Mouse (Mus musculus) fat pad, adult 2 months (tissue): ENCODE data around the gene Cops2.

Experiments used
- DNase-seq: peaks from one replicate; pipeline ENCODE4 v3.0.0-alpha.2; 2011; ENCODE audit warnings: low read depth, low spot score; ENCODE audit errors: extremely low read depth

The Cops2 gene

DNA sequence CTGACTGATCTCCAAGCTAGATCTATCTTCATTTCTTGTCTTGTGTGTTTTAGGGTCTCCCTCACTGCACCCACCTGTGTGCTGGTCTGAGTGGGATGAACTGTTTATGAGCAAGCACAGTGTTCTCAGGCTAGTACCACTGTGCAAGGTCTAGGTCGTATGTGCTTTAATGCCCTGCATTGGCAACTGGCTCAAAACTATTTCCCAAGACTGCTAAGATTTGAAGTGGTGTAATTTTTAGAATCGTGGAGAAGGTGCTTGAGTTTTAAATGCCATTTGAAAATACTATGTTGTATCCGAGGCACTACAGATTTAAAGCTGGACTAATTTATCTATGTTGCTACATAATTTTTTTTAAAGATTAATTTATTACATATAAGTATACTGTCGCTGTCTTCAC lies 31.0 kb downstream of the Cops2 start:
- no peak for DNase-seq

GRCm38 (mm10) chr2:125826201-125826600 lies 32.7 kb downstream of the Cops2 start:
- peak; percentile 87 for DNase-seq

- peak; percentile 98 for DNase-seq
These were observed 38.5 kb downstream of the Cops2 start for GRCm38 (mm10) chr2:125820397-125820796.

DNA sequence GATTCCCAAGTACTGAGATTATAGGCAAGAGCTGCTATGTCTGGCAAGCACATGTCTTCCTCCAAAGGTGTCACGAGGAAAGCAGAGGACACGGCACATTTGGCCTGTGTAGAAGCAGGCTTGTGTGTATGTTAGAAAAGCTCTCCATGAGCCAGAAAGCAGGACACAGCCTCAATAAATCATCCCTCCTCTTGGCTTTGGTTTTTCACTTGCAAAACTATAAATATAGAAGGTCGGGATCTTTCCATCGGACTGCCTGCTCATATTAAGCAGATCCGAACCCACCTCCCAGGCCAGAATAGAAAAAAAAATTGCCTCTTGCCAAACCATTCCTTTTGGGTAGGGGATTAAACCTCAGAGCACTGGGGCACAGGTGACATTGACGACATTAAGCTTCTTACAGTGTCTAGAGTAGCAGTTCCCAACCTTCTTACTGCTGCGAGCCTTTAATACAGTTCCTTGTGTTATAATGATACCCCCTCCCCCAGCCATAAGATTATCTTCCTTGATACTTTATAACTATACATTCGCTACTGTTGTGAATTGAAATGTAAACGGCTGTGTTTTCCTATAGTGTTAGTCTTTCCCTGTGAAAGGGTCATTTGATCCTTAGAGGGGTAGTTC lies 44.9 kb downstream of the Cops2 start:
- DNase-seq, result peak; percentile 94

DNA sequence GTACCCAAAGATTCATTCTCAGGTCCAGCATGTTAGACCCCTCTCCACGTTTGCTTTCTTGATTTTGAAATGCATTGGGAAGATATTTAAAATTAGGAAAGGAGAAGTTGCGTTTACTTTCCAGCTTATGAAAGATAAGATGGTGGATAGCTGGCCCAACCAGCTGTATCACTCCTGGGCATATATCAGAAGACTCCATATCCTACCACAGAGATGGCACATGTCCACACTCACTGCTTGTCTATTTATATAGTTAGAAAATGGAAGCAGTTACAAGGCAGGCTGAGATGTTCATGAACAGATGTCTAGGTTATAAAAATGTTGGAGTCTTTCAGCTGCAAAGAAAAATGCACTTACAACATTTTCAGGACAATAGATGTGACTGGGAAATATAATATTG lies 47.6 kb downstream of the Cops2 start:
- no peak for DNase-seq

DNA sequence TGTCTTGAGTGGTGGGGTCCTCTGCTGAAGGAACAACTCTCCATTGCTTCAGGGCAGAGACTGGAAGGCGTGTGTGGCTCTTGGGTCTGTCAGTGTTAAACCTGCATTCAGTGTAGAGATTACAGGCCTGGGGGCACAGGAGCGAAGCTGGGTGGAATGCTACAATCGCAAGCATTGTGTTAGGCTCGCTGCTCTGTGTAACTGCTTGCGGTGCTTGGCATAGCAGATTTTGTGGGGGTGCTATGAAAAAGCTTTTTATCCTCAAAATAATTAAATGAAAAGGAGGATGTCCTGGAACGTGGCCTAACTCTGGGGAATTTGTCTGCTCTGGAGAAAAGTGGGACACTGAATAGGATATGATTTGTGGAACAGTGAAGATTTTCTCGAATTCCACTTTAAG lies 49.4 kb downstream of the Cops2 start:
- DNase-seq, result no peak

DNA sequence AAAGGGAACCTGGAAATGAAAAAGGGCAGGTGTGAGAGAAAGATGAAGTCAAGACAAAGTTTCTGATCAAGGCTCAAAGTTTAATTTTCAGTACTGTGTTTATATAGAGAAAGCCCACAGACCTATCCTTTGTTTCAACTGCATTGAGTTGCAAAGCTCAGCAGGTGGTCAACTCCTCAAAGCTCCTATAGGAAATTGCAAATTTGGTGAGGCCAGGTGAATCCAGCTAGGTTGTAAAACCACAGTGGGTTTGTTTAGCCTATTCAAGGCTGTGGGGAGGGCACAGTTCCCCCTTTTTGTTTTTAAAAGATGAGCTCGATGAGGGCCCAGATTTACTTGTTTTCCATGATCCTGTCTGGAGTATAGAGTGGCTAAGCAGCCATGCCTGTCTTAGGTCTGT lies 53.1 kb downstream of the Cops2 start:
- no peak for DNase-seq

DNA sequence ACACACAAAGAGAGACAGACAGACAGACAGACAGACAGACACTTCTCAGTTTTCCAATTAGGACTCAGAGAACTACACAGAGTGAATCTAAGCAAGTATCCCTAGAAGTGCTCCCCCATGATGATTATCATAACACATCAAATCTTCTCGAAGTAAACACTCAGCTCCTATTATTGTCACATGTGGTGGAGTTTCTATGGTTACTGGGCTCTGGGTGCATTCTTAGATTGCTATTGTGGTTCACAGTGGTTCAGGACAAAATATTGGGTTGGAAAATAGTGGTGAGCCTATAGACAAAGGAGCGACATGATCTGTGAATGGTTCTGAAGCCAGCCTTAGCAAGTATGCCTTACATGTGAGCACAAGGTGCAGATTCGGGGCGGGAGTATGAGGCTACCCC lies 57.0 kb downstream of the Cops2 start:
- no peak for DNase-seq

- DNase-seq, result no peak
These were observed 57.9 kb downstream of the Cops2 start for GRCm38 (mm10) chr2:125801038-125801437.

DNA sequence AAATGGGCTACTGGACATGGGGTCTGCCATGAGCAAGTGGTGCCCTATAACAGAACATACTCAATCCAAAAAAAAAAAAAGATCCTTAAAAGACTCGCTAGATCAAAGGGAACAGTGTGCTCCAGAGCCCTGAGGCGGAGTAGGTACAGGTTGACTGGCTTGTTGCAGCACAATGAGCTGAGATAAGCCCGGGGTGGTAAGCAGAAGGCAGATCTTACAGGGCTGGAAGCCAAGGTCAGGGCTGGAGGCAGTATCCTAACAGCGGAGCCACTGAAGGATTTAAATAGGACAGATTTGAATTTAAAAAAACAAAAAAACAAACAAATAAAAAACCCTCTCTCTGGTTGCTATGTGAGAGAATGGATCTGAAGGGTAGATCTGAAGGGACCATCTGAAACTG lies 58.5 kb downstream of the Cops2 start:
- DNase-seq, result no peak

DNA sequence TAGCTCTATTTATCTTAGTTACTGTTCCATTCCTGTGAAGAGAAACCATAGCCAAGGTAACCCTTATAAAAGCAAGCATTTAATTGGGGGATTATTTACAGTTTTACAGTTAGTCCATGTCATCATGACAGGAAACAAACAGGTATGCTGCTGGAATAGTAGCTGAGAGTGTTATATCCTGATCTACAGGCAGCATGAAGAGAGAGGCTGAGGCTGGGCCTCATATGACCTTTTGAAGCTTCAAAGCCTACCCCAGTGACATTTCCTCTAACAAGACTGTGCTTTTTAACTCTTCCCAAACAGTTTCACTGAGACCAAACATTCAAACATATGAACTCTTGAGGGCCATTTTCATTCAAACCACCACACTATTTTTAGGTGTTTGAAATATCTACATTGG lies 61.1 kb downstream of the Cops2 start:
- DNase-seq, result no peak

DNA sequence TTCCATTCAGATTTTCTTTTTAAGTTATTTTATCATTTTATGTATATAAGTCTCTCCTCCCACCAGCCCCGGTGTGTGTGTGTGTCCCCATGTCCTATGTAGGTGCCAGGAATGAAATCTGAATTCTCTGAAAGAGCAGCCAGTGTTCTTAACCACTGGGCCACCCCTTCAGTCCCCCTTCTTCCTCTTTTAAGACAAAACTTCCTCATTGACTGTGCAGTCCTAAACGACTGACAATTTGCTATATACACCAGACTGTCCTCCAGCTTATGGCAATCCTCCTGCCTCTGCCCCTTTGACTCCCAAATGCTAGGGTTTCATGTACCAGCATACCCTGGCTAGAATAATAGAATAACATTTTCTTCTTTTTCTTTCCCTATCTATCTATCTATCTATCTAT lies 63.8 kb downstream of the Cops2 start:
- DNase-seq, result no peak

- DNase-seq, result no peak
These were observed 64.8 kb downstream of the Cops2 start for GRCm38 (mm10) chr2:125794166-125794565.

DNA sequence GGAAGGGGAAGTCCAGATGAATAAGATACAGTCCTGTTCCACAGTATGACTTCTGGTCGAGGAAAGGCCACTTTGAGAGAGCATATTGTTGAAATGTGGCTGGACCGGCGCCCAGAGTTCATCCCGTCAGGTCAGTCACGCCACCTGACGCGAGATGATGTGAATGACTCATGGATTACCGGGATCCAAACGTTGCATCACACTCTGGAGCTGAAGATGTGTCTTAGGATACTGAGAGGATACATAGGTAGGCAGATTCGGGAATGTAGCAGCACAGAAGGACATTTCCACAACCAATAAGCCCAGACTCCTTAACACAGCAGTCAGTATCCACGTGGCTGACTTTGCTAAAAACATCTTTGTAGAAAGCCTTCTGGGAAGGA lies 66.1 kb downstream of the Cops2 start:
- no peak for DNase-seq

DNA sequence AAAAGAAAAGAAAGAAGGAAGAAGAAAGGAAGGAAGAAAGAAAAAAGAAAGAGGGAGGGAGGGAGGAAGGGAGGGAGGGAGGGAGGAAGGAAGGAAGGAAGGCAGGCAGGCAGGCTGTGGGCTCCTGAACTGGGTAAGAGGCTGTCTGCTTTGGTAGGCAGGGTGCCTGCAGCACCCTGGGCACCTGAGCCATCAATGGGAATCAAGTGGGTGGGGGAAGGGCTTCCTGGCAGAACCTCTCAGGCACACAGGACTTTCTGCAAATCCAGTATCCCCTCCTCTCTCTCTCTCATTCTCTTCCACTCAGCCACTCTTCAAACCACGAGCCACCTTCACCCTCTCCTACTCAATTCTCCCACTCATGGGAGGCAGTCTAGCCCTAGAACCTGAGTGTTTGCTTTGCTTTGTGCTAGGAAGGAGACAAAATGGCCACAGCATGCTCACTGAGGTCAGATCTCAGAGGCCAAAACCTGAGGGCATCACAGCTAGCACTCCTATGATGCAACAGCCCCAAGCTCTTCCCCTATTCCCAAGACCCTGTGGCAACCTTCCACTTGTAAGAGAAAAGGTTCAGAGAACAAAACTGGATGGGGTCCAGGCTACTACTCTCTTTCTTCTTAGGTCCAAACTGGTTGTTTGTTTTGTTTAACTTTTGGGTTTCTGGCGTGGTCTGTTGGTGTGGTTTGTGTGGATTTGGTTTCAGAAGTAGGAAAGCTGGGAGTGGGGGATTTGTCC lies 66.6 kb downstream of the Cops2 start:
- DNase-seq, result no peak

DNA sequence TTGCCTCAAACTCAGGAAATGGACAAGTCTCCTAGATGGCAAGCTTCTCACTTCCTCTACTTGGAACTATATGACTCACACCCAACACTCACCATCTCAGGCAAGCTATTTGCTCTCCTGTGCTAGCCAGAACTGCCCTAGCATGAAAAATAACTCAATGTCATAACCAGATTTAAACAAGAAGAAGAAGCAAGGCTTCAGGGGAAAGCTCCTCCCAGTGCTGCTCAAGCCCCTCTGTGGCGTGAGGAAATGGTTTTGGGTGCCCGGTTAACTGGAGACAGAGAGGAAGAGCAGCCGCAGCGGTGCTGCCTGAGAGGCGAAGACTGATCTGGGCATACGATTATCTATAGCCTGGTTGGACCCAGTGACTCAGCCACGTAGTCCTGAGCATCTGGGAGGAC lies 67.5 kb downstream of the Cops2 start:
- DNase-seq, result no peak

- DNase-seq, result no peak
These were observed 68.7 kb downstream of the Cops2 start for GRCm38 (mm10) chr2:125790242-125790641.

- no peak for DNase-seq
These were observed 69.7 kb downstream of the Cops2 start for GRCm38 (mm10) chr2:125789265-125789664.

DNA sequence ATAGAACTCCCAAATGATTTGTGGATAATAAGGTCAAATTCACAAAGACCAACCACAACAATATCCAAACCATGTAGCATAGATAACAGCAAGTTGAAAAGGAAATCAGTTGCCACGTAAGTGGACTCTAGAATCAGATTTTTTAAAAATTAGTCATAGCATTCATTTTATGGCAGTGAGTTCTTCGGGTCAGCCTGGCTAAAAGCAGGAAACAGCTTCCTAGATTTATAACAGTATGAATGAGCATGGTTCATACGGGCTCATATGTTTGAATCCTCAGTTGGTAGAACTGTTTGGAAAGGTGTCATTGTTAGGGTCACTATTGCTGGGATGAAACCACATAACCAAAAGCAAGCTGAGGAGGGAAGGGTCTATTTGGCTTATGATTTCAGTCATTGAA lies 70.2 kb downstream of the Cops2 start:
- DNase-seq, result no peak

GRCm38 (mm10) chr2:125788351-125788750 lies 70.6 kb downstream of the Cops2 start:
- no peak for DNase-seq

GRCm38 (mm10) chr2:125785021-125785420 lies 73.9 kb downstream of the Cops2 start:
- no peak for DNase-seq

DNA sequence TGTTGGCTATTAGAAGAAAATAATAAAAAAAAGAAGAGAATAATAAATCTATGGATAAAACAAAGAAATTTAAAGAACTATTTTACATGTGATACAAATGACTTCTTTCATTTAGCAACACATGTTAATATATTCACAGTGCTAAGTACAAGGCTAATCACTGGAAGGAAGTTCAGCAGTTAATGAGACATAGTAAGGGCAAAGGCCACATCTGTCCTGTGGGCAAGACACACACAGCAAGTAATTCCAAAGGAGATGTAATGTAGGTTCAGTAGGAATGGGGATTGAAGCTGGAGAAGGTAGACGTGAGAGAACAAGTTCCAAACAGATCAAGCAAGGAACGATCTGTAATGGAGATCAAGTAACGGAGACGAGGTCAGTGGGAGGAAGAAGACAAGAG lies 74.5 kb downstream of the Cops2 start:
- DNase-seq, result no peak

GRCm38 (mm10) chr2:125783868-125784267 lies 75.1 kb downstream of the Cops2 start:
- DNase-seq, result no peak
